Mouse (Mus musculus): ENCODE measurements around the gene Tsc22d3. TPM values are rescaled to one million over a fixed set of nuclear protein-coding genes. Genes with fewer than 3 reads are reported as not detected.

Gene Tsc22d3
- polyA plus RNA-seq, 1 experiment from 2014 or later: 90.2 TPM

DNA sequence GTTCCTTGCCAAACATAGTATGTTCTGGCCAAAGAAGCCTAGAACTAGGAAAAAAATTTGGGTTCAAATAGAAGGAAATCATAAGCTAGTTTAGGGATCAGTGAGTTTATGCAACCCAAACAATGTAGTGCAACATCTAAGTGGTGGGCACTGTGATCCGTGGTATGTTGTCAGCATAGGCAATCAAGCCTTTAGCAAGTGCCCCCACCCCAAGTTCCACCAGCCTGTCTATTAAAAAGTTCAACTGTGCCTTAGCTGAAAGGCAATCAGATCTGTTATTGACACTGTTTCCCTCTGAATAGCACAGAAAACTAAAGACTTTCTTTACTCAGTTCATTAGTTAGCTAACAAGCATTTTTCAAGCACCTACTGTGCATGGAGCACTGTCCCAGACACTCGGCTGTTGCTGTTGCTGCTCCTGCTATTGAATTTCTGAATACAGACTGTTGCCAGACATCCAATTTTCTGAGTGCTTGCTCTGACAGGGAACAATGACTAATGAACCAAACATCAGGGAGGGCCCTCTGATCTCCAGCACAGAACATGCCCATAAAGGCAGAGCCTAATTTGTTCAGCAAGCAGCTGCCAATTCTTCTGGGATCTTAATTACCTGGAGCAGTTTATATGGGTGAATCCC is 27.6 kb downstream of the Tsc22d3 start:
- Histone ChIP-seq H3K4me2 (replicated peaks; ENCODE audit: low read depth, low read length) (no peak overlapping the region), H3K9me3 (ENCODE audit: control insufficient read depth, low read length) (no peaks in the 10 kb centered on the region), H3K36me3 (ENCODE audit: control insufficient read depth, insufficient read depth, low read length) (no peaks in the 10 kb centered on the region), H3K4me3 (ENCODE audit: low read length) (no peak overlapping the region), H3K27ac (ENCODE audit: low read depth, low read length) (no peak overlapping the region), H3K9ac (ENCODE audit: low read depth, low read length) (no peak overlapping the region), H3K27me3 (ENCODE audit: control insufficient read depth, insufficient read depth, low read length) (no peaks in the 10 kb centered on the region; the same call in 1 of the 2 replicates), H3K4me1 (ENCODE audit: control insufficient read depth, insufficient read depth, low read length) (no peaks in the 10 kb centered on the region)
- WGBS: 52% methylated on average over 2 of the region's 2 CpGs
- ATAC-seq (ENCODE audit: low FRiP score, low TSS enrichment): no peak

DNA sequence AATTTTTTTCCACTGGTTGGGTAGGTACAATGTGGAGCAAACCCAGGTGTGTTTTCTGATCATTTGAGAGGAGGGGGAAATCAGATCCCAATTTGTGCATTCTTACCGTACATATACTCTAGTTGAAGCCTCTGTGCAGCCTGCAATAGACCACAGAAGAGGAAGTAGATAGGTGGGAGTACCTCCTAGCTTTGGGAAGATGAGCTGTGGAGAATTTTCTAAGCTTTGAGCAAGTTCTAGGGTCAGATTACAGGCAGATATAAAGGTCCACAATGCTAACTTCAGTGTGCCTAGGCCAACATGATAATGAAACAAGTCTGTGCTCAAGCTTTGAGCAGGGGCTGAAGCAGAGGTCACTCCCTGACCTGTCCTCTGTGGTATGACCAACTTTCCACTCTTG is 30.9 kb downstream of the Tsc22d3 start:
- Histone ChIP-seq H3K9me3 (ENCODE audit: control insufficient read depth, low read length) (no peaks in the 10 kb centered on the region), H3K4me1 (ENCODE audit: control insufficient read depth, insufficient read depth, low read length) (no peaks in the 10 kb centered on the region), H3K36me3 (ENCODE audit: control insufficient read depth, insufficient read depth, low read length) (no peaks in the 10 kb centered on the region), H3K4me2 (replicated peaks; ENCODE audit: low read depth, low read length) (no peak overlapping the region), H3K27ac (ENCODE audit: low read depth, low read length) (no peak overlapping the region), H3K27me3 (ENCODE audit: control insufficient read depth, insufficient read depth, low read length) (no peaks in the 10 kb centered on the region), H3K4me3 (ENCODE audit: low read length) (no peak overlapping the region), H3K9ac (ENCODE audit: low read depth, low read length) (no peak overlapping the region)
- WGBS: 87% methylated on average over 1 of the region's 1 CpGs
- ATAC-seq (ENCODE audit: low FRiP score, low TSS enrichment): no peak

DNA sequence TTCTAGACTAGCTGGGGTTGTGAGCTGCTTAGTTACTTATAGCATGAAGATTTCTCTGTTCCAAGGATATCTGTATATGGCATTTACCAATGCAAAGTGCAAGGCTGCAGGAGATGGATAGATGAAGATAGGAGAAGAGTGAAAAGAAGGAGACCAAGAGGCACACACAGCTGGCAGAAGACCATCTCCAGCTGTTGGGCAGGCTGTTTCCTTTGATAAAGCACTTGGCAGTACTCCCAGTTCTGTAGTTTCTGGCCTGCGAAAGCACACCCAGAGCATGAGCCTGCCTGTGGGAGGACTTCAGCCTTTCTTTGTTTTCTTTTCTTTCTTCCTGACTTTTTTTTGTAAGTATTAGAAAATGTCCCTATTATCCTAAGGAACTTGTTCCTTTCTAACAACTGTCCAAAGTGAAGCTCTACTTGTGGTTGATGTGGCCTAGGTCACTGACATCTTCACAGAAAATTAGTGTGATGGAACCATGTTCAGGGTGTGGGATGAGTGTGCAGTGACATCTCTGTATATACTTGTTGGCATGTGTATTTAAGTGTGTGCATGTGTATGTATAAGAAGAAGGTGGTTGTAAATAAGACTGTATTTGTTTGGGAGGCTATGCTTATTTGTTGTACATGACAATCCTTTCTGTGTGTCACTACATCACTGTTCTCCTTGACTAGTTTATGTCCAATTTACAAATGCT is 32.6 kb downstream of the Tsc22d3 start:
- H3K27me3 ChIP-seq (ENCODE audit: control insufficient read depth, insufficient read depth, low read length): no peaks in the 10 kb centered on the region
- H3K27ac ChIP-seq (ENCODE audit: low read depth, low read length): no peak overlapping the region
- WGBS: 71% methylated on average over 1 of the region's 1 CpGs
- no peak overlapping the region for H3K4me3 ChIP-seq (ENCODE audit: low read length)
- no peak overlapping the region for H3K9ac ChIP-seq (ENCODE audit: low read depth, low read length)
- no peak overlapping the region for H3K4me2 ChIP-seq (replicated peaks; ENCODE audit: low read depth, low read length)
- ATAC-seq (ENCODE audit: low FRiP score, low TSS enrichment): no peak
- no peaks in the 10 kb centered on the region for H3K36me3 ChIP-seq (ENCODE audit: control insufficient read depth, insufficient read depth, low read length)
- no peaks in the 10 kb centered on the region for H3K4me1 ChIP-seq (ENCODE audit: control insufficient read depth, insufficient read depth, low read length)
- H3K9me3 ChIP-seq (ENCODE audit: control insufficient read depth, low read length): no peaks in the 10 kb centered on the region

- H3K4me3 ChIP-seq (ENCODE audit: low read length): no peak overlapping the region
- 79% methylated on average over 2 of the region's 2 CpGs for WGBS
- H3K4me2 ChIP-seq (replicated peaks; ENCODE audit: low read depth, low read length): no peak overlapping the region
- H3K36me3 ChIP-seq (ENCODE audit: control insufficient read depth, insufficient read depth, low read length): no peaks in the 10 kb centered on the region
- H3K4me1 ChIP-seq (ENCODE audit: control insufficient read depth, insufficient read depth, low read length): no peaks in the 10 kb centered on the region
- ATAC-seq (ENCODE audit: low FRiP score, low TSS enrichment): no peak
- H3K27ac ChIP-seq (ENCODE audit: low read depth, low read length): no peak overlapping the region
- H3K9ac ChIP-seq (ENCODE audit: low read depth, low read length): no peak overlapping the region
- H3K27me3 ChIP-seq (ENCODE audit: control insufficient read depth, insufficient read depth, low read length): no peaks in the 10 kb centered on the region
- no peaks in the 10 kb centered on the region for H3K9me3 ChIP-seq (ENCODE audit: control insufficient read depth, low read length)
Measured at GRCm38 (mm10) chrX:140565759-140566158, 34.7 kb downstream of the Tsc22d3 start.

GRCm38 (mm10) chrX:140565212-140565611 is 35.2 kb downstream of the Tsc22d3 start:
- H3K4me2 ChIP-seq (replicated peaks; ENCODE audit: low read depth, low read length): no peak overlapping the region
- WGBS: 88% methylated on average over 3 of the region's 3 CpGs
- no peaks in the 10 kb centered on the region for H3K4me1 ChIP-seq (ENCODE audit: control insufficient read depth, insufficient read depth, low read length)
- no peak overlapping the region for H3K9ac ChIP-seq (ENCODE audit: low read depth, low read length)
- H3K27me3 ChIP-seq (ENCODE audit: control insufficient read depth, insufficient read depth, low read length): no peaks in the 10 kb centered on the region
- H3K36me3 ChIP-seq (ENCODE audit: control insufficient read depth, insufficient read depth, low read length): no peaks in the 10 kb centered on the region
- ATAC-seq (ENCODE audit: low FRiP score, low TSS enrichment): no peak
- H3K4me3 ChIP-seq (ENCODE audit: low read length): no peak overlapping the region
- no peaks in the 10 kb centered on the region for H3K9me3 ChIP-seq (ENCODE audit: control insufficient read depth, low read length)
- H3K27ac ChIP-seq (ENCODE audit: low read depth, low read length): no peak overlapping the region

DNA sequence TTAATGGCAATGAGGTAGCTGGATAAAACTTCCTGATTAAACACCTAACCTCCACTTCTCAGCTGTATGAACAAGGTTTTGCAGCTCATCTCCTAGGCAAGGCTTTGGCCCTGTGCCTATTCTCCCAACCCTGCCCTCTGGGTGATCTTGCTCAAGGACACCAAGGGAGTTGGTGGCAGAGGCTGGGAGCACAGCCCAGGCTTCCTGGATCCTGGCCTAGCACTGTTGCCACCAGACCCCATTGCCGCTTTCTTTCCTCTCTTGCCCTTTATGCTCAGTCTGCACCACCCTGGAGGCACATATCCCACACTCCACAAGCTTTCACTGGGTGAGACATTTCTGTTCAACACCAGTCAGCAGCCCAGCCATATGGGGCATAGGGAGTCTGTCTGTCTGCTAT is 35.7 kb downstream of the Tsc22d3 start:
- Histone ChIP-seq H3K4me2 (replicated peaks; ENCODE audit: low read depth, low read length) (no peak overlapping the region), H3K9ac (ENCODE audit: low read depth, low read length) (no peak overlapping the region), H3K27me3 (ENCODE audit: control insufficient read depth, insufficient read depth, low read length) (no peaks in the 10 kb centered on the region), H3K4me3 (ENCODE audit: low read length) (no peak overlapping the region), H3K36me3 (ENCODE audit: control insufficient read depth, insufficient read depth, low read length) (no peaks in the 10 kb centered on the region), H3K9me3 (ENCODE audit: control insufficient read depth, low read length) (no peaks in the 10 kb centered on the region), H3K4me1 (ENCODE audit: control insufficient read depth, insufficient read depth, low read length) (no peaks in the 10 kb centered on the region), H3K27ac (ENCODE audit: low read depth, low read length) (no peak overlapping the region)
- no peak for ATAC-seq (ENCODE audit: low FRiP score, low TSS enrichment)
- WGBS: 100% methylated on average over 1 of the region's 1 CpGs

DNA sequence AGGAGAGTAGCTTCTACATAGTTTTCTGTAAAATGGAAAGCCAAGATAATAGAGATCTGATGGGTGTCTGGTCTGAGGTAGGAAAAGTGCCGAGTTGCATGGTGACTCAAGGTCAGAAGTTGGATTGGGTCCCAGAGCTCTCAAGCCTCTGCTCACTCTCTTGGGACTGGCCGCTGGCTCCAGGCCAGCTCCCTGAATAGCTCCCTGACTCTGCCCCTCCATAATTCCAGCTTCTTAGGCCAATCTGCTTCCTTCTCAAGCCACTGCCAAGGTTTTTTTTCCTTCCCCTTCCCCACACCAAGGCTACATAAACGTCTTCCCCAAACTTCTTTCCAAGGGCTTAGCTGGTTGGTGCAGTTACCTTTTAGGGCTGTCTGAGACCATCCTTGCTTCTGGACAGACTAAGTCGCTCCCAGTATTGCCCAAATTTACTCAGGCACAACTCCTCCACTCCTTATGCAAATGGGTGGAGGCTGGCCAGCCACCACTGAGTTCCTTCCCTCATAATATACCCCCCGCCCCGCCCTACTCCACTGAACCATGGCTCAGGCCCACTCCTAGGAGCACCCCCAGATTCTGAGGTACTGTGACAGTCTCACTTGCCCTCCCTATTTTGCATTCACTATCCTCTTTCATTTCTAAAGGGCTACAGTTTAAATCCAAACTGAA is 42.1 kb downstream of the Tsc22d3 start:
- H3K9ac ChIP-seq (ENCODE audit: low read depth, low read length): no peak overlapping the region
- no peaks in the 10 kb centered on the region for H3K4me1 ChIP-seq (ENCODE audit: control insufficient read depth, insufficient read depth, low read length)
- no peaks in the 10 kb centered on the region for H3K27me3 ChIP-seq (ENCODE audit: control insufficient read depth, insufficient read depth, low read length)
- no peaks in the 10 kb centered on the region for H3K9me3 ChIP-seq (ENCODE audit: control insufficient read depth, low read length)
- H3K27ac ChIP-seq (ENCODE audit: low read depth, low read length): no peak overlapping the region
- 62% methylated on average over 6 of the region's 6 CpGs for WGBS
- no peaks in the 10 kb centered on the region for H3K36me3 ChIP-seq (ENCODE audit: control insufficient read depth, insufficient read depth, low read length)
- ATAC-seq (ENCODE audit: low FRiP score, low TSS enrichment): no peak
- H3K4me3 ChIP-seq (ENCODE audit: low read length): no peak overlapping the region
- no peak overlapping the region for H3K4me2 ChIP-seq (replicated peaks; ENCODE audit: low read depth, low read length)

DNA sequence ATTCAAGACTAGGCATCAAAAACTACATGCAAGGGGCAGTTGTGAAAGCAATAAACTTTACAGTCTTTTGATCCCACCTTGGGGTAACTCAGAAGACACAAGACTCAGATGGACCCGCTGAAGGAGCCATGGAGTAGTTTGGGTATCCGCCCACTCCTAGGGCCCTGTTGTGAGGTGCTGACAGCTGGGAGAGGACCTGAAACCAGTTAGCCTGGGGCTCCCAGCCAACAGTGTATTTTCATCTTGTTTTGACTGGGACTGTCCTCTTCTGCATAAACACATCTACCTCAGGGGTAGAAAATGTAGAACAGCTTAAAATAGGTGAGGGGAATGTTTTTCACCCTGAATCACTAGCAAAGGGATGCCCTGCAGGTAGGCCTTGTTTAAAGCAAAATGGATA is 44.5 kb downstream of the Tsc22d3 start:
- Histone ChIP-seq H3K27me3 (ENCODE audit: control insufficient read depth, insufficient read depth, low read length) (no peaks in the 10 kb centered on the region), H3K27ac (ENCODE audit: low read depth, low read length) (no peak overlapping the region), H3K9me3 (ENCODE audit: control insufficient read depth, low read length) (no peaks in the 10 kb centered on the region), H3K4me2 (replicated peaks; ENCODE audit: low read depth, low read length) (no peak overlapping the region), H3K4me3 (ENCODE audit: low read length) (no peak overlapping the region), H3K36me3 (ENCODE audit: control insufficient read depth, insufficient read depth, low read length) (no peaks in the 10 kb centered on the region), H3K4me1 (ENCODE audit: control insufficient read depth, insufficient read depth, low read length) (no peaks in the 10 kb centered on the region), H3K9ac (ENCODE audit: low read depth, low read length) (no peak overlapping the region)
- ATAC-seq (ENCODE audit: low FRiP score, low TSS enrichment): no peak
- 62% methylated on average over 2 of the region's 2 CpGs for WGBS

GRCm38 (mm10) chrX:140555423-140555822 is 45.0 kb downstream of the Tsc22d3 start:
- WGBS: 76% methylated on average over 3 of the region's 3 CpGs
- no peaks in the 10 kb centered on the region for H3K27me3 ChIP-seq (ENCODE audit: control insufficient read depth, insufficient read depth, low read length)
- no peaks in the 10 kb centered on the region for H3K9me3 ChIP-seq (ENCODE audit: control insufficient read depth, low read length)
- H3K36me3 ChIP-seq (ENCODE audit: control insufficient read depth, insufficient read depth, low read length): no peaks in the 10 kb centered on the region
- no peak overlapping the region for H3K4me2 ChIP-seq (replicated peaks; ENCODE audit: low read depth, low read length)
- H3K4me3 ChIP-seq (ENCODE audit: low read length): no peak overlapping the region
- no peak overlapping the region for H3K9ac ChIP-seq (ENCODE audit: low read depth, low read length)
- no peak overlapping the region for H3K27ac ChIP-seq (ENCODE audit: low read depth, low read length)
- H3K4me1 ChIP-seq (ENCODE audit: control insufficient read depth, insufficient read depth, low read length): no peaks in the 10 kb centered on the region
- ATAC-seq (ENCODE audit: low FRiP score, low TSS enrichment): no peak
